Mouse (Mus musculus): Measurements from ENCODE around the gene Slc35a3. TPM values are rescaled to one million over a fixed set of nuclear protein-coding genes. Genes with fewer than 3 reads are reported as not detected.

The Slc35a3 gene
- polyA plus RNA-seq, 1 experiment from 2014 or later = 5.7 TPM

DNA sequence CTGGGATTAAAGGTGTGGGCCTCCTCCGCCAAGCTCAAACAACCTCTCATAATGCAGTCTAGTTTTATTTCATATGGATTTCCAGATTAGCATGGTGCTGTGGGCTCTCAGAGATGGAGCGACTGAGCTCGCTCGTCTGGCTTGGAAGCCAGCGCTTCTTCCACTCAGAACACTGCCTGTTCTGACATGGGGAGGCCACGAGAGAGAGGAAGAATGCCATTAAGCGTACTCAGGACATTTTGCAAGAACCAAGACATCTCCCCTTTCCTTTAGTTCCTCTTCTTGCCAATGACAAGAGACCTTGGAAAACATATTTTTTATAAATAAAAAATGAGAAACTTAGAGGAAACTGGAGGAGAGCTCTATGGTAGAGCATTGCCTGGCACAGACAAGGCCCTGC is 63.8 kb downstream of the Slc35a3 start:
- Histone ChIP-seq H3K4me1 (replicated peaks) (peaks cover 7% of the 10 kb centered on the region; the same call in 1 of the 2 replicates), H3K36me3 (peaks cover 69% of the 10 kb centered on the region), H3K9me3 (no peaks in the 10 kb centered on the region), H3K4me3 (no peak overlapping the region), H3K27ac (no peak overlapping the region), H3K27me3 (ENCODE audit: insufficient read depth, poor library complexity, severe bottlenecking) (no peaks in the 10 kb centered on the region)
- WGBS = 94% methylated on average over 7 of the region's 7 CpGs
- DNase-seq (ENCODE audit: low spot score) = no peak

DNA sequence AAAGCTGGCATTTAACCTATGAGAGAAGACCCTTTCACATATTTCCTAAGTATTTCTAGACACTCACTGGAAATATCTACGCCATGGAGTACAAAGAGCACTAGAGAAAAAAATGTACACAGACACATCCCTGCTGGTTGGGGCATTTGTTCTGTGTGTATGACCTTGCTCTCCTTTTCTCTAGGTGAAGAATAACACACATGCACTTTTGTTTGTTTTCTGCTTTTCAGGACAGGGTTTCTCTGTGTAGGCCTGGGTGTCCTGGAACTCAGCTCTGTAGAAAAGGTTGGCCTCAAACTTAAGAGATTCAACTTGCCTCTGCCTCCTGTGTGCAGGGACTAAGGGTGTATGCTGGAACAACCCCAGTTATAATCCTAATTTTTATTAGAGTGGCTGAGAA is 66.2 kb downstream of the Slc35a3 start:
- no peaks in the 10 kb centered on the region for H3K4me1 ChIP-seq (replicated peaks)
- 98% methylated on average over 1 of the region's 1 CpGs for WGBS
- H3K27ac ChIP-seq = no peak overlapping the region
- H3K27me3 ChIP-seq (ENCODE audit: insufficient read depth, poor library complexity, severe bottlenecking) = no peaks in the 10 kb centered on the region
- no peak for DNase-seq (ENCODE audit: low spot score)
- no peak overlapping the region for H3K4me3 ChIP-seq
- H3K36me3 ChIP-seq = peaks cover 93% of the 10 kb centered on the region
- H3K9me3 ChIP-seq = no peaks in the 10 kb centered on the region

DNA sequence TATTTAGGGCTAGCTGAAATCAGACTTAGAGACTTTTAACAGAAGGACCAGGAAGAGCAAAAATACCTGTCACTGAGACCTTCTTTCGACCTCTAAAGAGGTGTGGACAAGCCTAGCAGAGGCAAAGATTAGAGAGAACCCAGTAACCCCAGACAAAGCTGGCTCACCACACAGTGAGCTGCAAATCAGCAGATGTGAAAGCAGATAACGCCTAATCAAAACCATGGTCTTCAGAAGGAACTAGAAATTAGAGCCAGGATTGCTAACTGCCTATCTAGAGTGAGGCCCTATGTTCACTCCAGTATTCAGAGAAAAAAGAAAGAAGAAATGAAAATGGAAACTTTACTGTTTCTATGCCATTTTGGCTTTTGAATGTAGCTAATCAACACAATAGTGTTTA is 70.3 kb downstream of the Slc35a3 start:
- no peak for DNase-seq (ENCODE audit: low spot score)
- no peak overlapping the region for H3K27ac ChIP-seq
- no peaks in the 10 kb centered on the region for H3K9me3 ChIP-seq
- no peaks in the 10 kb centered on the region for H3K27me3 ChIP-seq (ENCODE audit: insufficient read depth, poor library complexity, severe bottlenecking)
- H3K36me3 ChIP-seq = peaks cover 99% of the 10 kb centered on the region
- no peaks in the 10 kb centered on the region for H3K4me1 ChIP-seq (replicated peaks)
- H3K4me3 ChIP-seq = no peak overlapping the region
- whole genome bisulfite sequencing = 90% methylated on average over 2 of the region's 2 CpGs

DNA sequence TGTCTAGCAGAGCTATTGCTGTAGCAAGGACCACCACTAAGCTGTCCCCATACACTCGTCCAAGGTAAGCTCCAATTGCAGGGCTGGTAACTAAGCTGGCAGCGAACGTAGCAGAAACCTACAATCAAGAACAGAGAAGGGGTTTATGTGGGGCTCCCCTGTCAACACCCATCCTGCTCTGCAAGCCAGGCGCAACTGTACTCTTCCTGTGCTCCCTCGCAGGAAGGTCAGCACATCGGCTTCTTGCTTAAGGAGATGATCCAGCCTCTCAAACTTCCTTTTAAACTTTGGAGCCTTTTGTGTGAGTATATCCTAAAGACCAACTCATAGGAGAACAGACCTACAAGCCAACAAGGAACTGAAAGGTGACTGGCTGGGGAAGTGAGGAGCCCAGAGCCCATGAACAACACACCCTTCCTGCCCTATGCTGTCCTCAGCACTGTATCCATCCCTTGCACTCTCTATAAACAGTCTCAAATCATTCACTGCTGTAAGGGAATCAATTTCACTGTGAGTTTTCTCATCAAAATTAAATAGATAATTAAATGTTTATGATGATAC is 70.7 kb downstream of the Slc35a3 start:
- Histone ChIP-seq H3K36me3 (peaks cover 99% of the 10 kb centered on the region), H3K27ac (no peak overlapping the region), H3K4me1 (replicated peaks) (no peaks in the 10 kb centered on the region), H3K27me3 (ENCODE audit: insufficient read depth, poor library complexity, severe bottlenecking) (no peaks in the 10 kb centered on the region), H3K4me3 (no peak overlapping the region), H3K9me3 (no peaks in the 10 kb centered on the region)
- DNase-seq (ENCODE audit: low spot score) = no peak
- WGBS = 95% methylated on average over 6 of the region's 6 CpGs

DNA sequence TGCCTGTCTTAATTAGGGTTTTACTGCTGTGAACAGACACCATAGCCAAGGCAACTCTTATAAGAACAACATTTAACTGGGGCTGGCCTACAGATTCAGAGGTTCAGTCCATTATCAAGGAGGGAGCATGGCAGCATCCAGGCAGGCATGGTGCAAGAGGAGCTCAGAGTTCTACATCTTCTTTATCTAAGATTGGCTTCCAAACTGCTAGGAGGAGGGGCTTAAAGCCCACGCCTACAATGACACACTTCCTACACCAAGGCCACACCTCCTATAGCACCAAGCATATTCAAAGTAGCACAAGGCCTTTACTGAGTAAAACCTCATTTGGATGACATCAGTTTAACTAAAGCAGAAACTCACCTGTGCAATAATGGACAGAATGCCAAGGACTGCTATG is 72.6 kb downstream of the Slc35a3 start:
- WGBS = 86% methylated on average over 1 of the region's 1 CpGs

DNA sequence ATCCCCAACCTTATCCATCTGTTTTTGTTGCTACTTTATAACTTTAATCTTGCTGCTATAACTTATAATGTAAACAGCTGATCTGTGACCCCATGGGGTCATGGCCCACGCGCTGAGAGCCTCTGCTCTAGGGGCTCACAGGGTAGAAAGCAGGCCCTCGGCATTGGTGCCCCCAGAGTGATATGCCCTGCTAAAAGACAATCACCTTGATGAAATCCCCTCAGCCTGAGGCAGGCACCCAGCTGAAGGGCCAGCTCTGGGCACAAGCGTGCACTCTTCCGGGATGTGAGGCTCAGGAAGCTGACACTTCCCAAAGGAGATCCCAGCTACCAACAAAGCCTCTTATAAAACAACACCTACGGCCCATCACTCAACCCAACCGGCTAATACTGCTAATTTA is 74.1 kb downstream of the Slc35a3 start:
- Histone ChIP-seq H3K9me3 (no peaks in the 10 kb centered on the region), H3K4me3 (no peak overlapping the region), H3K4me1 (replicated peaks) (no peaks in the 10 kb centered on the region), H3K27me3 (ENCODE audit: insufficient read depth, poor library complexity, severe bottlenecking) (no peaks in the 10 kb centered on the region), H3K36me3 (peaks cover 100% of the 10 kb centered on the region), H3K27ac (no peak overlapping the region)
- WGBS = 86% methylated on average over 7 of the region's 7 CpGs
- no peak for DNase-seq (ENCODE audit: low spot score)

More for the DNA sequence above, 72.6 kb downstream of the Slc35a3 start:
- Histone ChIP-seq H3K4me3 (no peak overlapping the region), H3K9me3 (no peaks in the 10 kb centered on the region), H3K27ac (no peak overlapping the region), H3K4me1 (replicated peaks) (no peaks in the 10 kb centered on the region), H3K36me3 (peaks cover 99% of the 10 kb centered on the region), H3K27me3 (ENCODE audit: insufficient read depth, poor library complexity, severe bottlenecking) (no peaks in the 10 kb centered on the region)
- no peak for DNase-seq (ENCODE audit: low spot score)

DNA sequence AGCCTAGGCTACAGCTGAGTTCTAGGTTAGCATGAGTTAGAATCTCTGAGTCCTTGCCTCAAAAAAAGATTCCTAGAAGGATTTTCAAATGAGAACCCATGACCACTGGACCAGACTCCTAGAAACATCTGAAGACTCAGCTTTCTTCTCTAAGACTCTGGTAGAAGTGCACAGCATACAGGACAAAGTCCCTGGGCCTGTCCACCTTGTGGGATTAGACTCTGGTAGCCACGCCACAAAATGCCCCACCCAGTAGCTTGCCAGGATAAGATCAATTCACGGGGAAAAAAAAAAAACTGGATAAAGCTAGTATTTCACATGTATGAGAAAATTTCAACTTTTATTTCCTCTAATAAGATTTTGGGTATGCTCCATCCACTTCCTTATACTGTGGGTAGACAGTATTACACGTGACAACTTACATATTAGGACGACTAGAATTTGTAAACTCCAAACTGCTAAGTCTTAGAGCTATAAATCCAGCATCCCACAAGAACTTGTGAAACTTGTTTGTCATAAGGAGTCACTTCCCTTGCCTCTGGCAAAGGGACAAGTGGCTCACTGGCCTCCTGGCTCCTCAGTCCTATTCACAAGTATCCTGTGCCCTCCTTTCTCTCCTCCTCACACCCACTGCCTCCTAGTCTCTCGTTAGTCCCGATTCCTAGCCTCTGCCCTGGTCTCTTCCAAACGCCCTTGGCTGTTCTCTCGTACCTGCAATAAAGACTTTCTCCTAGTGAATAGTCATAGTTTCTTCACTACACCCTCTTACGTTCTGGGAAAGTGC is 74.7 kb downstream of the Slc35a3 start:
- no peaks in the 10 kb centered on the region for H3K9me3 ChIP-seq
- no peak for DNase-seq (ENCODE audit: low spot score)
- H3K4me3 ChIP-seq = no peak overlapping the region
- no peaks in the 10 kb centered on the region for H3K27me3 ChIP-seq (ENCODE audit: insufficient read depth, poor library complexity, severe bottlenecking)
- no peaks in the 10 kb centered on the region for H3K4me1 ChIP-seq (replicated peaks)
- 92% methylated on average over 9 of the region's 9 CpGs for WGBS
- peaks cover 100% of the 10 kb centered on the region for H3K36me3 ChIP-seq
- no peak overlapping the region for H3K27ac ChIP-seq

DNA sequence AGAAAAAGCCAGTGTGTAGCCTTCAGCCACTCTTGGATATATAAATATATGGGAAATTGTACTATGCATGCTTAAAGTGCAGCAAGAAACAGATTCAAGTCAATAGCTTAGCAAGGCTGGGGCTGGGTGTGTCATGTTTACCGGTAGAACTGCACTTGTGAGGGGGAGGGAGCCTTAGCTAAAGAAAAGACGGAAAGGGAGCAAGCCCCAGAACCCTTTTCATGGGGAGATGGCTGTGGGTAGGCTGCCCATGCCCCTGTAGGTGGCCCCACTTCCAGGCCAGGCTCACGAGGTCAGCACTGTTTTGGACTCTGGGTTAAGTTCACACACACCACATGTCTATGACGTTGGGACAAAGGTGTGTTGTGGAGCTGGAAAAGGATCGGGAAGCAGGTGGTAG is 76.8 kb downstream of the Slc35a3 start:
- Histone ChIP-seq H3K4me3 (no peak overlapping the region), H3K9me3 (no peaks in the 10 kb centered on the region), H3K36me3 (peaks cover 100% of the 10 kb centered on the region), H3K27me3 (ENCODE audit: insufficient read depth, poor library complexity, severe bottlenecking) (no peaks in the 10 kb centered on the region), H3K4me1 (replicated peaks) (no peaks in the 10 kb centered on the region), H3K27ac (no peak overlapping the region)
- DNase-seq (ENCODE audit: low spot score) = no peak
- 78% methylated on average over 5 of the region's 5 CpGs for WGBS

DNA sequence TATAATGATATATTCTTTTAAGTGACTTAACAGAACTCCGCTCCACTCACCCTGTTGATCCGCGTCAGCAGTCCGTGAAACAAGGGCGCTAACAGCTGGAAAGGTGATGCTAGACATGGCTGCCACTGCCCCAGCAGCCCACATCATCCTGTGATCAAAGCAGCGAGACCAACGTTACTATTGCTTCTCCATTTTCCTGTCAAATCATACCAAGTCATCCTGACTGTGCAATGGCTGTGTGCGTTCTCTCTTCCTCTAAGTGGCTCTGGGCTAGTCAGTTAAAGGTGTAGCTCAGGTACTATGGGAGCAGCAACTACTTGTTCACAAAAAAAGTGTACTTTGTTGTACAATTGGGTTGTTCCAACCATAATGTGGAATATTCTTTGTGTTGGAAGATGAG is 77.8 kb downstream of the Slc35a3 start:
- H3K36me3 ChIP-seq = peaks cover 99% of the 10 kb centered on the region
- no peak for DNase-seq (ENCODE audit: low spot score)
- no peak overlapping the region for H3K4me3 ChIP-seq
- no peaks in the 10 kb centered on the region for H3K4me1 ChIP-seq (replicated peaks)
- H3K27ac ChIP-seq = no peak overlapping the region
- no peaks in the 10 kb centered on the region for H3K27me3 ChIP-seq (ENCODE audit: insufficient read depth, poor library complexity, severe bottlenecking)
- 94% methylated on average over 8 of the region's 8 CpGs for WGBS
- H3K9me3 ChIP-seq = no peaks in the 10 kb centered on the region

DNA sequence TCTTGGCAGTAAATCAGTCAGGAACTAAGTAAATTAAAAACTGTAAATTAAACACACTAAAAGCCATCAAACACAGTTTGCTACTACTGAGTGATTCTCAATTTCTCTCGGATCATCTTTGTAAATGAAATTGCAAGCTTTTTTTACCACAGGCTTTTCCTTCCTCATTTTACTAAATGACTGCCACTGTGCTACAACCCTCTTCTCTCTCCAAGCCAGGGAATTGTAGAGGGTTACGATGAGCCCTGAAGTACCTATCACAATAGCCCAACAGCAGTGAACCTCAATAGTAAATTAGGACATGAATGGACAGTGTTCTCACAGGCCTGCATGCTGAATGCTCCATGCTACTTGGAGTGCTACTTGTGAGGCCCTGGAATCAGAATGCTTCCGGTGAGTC is 78.5 kb downstream of the Slc35a3 start:
- WGBS = 94% methylated on average over 3 of the region's 3 CpGs
- Histone ChIP-seq H3K36me3 (peaks cover 91% of the 10 kb centered on the region), H3K9me3 (no peaks in the 10 kb centered on the region), H3K27me3 (ENCODE audit: insufficient read depth, poor library complexity, severe bottlenecking) (no peaks in the 10 kb centered on the region), H3K4me3 (no peak overlapping the region), H3K4me1 (replicated peaks) (no peaks in the 10 kb centered on the region), H3K27ac (no peak overlapping the region)
- DNase-seq (ENCODE audit: low spot score) = no peak

DNA sequence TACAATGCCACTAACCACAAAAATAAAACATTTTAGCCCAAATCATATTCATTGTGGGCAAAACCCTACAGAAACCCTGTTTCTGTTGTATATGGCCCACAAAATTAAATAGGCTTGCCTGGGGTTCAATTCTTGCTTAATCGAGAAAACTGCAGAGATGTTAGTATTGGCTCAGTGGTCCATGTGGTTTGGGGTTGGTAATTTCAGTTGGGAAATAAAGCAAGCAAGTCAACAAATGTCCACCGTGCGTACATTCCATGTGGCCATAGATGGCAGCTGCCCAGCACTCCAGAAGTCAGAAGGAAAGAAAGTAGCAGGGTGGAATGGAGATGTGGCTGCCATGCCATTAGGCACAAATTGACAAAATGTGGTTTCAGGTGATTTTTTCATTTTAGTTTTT is 79.7 kb downstream of the Slc35a3 start:
- no peak overlapping the region for H3K27ac ChIP-seq
- H3K27me3 ChIP-seq (ENCODE audit: insufficient read depth, poor library complexity, severe bottlenecking) = no peaks in the 10 kb centered on the region
- peaks cover 85% of the 10 kb centered on the region for H3K36me3 ChIP-seq
- H3K4me1 ChIP-seq (replicated peaks) = no peaks in the 10 kb centered on the region
- WGBS = 92% methylated on average over 3 of the region's 3 CpGs
- H3K9me3 ChIP-seq = no peaks in the 10 kb centered on the region
- no peak for DNase-seq (ENCODE audit: low spot score)
- no peak overlapping the region for H3K4me3 ChIP-seq

DNA sequence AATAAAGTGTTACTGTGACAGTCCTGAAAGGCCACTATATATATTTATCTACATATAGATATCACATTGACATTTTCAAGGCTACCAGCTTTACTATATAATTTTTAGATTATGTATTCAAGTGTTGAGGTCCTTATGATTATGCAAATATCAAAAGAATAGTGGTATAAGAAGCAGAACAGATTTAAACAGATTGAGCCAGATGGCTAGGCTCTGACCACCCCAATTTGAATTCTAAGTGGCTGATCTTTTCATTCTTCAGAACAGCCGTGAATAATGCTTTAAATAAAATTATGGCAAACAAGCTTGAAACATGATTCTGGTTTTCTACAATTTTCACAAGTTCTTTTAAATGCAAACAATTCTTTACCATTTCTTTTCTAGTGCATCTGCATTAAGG is 81.2 kb downstream of the Slc35a3 start:
- 84% methylated on average over 1 of the region's 1 CpGs for WGBS
- no peaks in the 10 kb centered on the region for H3K9me3 ChIP-seq
- peaks cover 84% of the 10 kb centered on the region for H3K36me3 ChIP-seq
- H3K27me3 ChIP-seq (ENCODE audit: insufficient read depth, poor library complexity, severe bottlenecking) = no peaks in the 10 kb centered on the region
- no peak overlapping the region for H3K27ac ChIP-seq
- no peak overlapping the region for H3K4me3 ChIP-seq
- no peak for DNase-seq (ENCODE audit: low spot score)
- no peaks in the 10 kb centered on the region for H3K4me1 ChIP-seq (replicated peaks)

DNA sequence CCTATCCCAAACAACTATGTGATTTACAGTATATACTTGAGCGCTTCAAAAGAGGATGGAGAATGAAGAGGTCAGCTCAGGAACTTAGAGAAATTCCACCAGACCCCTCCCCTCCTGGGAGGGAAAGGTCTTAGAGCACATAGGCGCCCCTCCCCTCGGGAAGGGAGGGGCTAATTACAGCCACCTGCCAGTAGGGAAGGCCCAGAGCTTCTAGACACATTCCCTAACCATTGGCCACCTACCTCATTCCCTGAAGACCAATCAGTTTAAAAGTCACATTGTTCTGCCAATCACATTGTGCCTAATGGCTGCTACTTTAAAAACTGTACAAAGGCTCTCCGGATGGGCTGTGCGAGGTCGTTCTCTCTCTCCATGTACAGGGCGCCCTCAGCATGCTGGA is 90.0 kb downstream of the Slc35a3 start:
- peaks cover 68% of the 10 kb centered on the region for H3K36me3 ChIP-seq
- no peak for DNase-seq (ENCODE audit: low spot score)
- no peak overlapping the region for H3K27ac ChIP-seq
- 91% methylated on average over 7 of the region's 7 CpGs for WGBS
- no peak overlapping the region for H3K4me3 ChIP-seq
- H3K9me3 ChIP-seq = no peaks in the 10 kb centered on the region
- H3K4me1 ChIP-seq (replicated peaks) = no peaks in the 10 kb centered on the region
- H3K27me3 ChIP-seq (ENCODE audit: insufficient read depth, poor library complexity, severe bottlenecking) = no peaks in the 10 kb centered on the region

Data from hindbrain, embryonic 10.5 days (tissue).